11 mouse cellular contexts compared by ENCODE assay signal in the genomic region with DNA sequence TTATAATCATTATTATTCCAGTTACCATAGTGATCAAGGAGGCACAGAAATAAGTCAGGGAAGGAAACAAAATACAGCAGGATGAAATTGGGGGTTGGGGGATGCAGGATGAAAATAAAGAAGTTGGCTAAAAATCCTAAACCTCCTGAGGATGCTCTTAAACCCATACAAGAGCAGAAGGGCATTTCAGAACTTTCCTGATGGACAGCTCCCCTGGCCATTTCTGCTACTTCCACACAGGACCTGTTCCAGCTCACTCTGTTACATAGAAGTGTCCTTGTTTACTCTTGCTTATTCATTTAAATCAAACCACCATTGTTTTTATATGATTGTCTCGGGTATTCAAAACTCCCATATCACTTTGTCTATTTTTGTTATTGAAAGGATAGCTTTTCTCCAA.
DNase-seq lines count a peak whose midpoint lies in the region; ATAC-seq and TF ChIP-seq lines count a peak whose summit lies in the region.
"Had no signal": no experiment of that assay in that cellular context is flagged by ENCODE, and none has a peak within 500 bp of the region (broad histone marks: within the 10 kb centered on the region; RNA-seq: fewer than 3 reads in every experiment).

No protein-coding gene starts in this region.

- peaks cover 5% of the 10 kb centered on the region for H3K4me1 ChIP-seq in hindbrain, embryonic 10.5 days (replicated peaks)
- peaks cover 9% of the 10 kb centered on the region for H3K4me1 ChIP-seq in hindbrain, embryonic 13.5 days (replicated peaks)
- H3K4me1 ChIP-seq in embryonic facial prominence, embryonic 10.5 days = peaks cover 5% of the 10 kb centered on the region; the same call in 1 of the 2 replicates
- H3K4me1 ChIP-seq in stomach, postnatal 0 days (replicated peaks; ENCODE audit: control insufficient read depth, insufficient read depth) = no peaks in the 10 kb centered on the region

- peaks cover 9% of the 10 kb centered on the region for H3K27me3 ChIP-seq in hindbrain, embryonic 10.5 days (ENCODE audit: insufficient read depth, poor library complexity, severe bottlenecking)
- H3K27me3 ChIP-seq in hindbrain, embryonic 13.5 days = no peaks in the 10 kb centered on the region
- H3K27me3 ChIP-seq in embryonic facial prominence, embryonic 10.5 days (replicated peaks; ENCODE audit: low read depth, poor library complexity, severe bottlenecking) = peaks cover 13% of the 10 kb centered on the region
- no peaks in the 10 kb centered on the region for H3K27me3 ChIP-seq in stomach, postnatal 0 days (ENCODE audit: control insufficient read depth, insufficient read depth, low read length)

- no peaks in the 10 kb centered on the region for H3K36me3 ChIP-seq in hindbrain, embryonic 10.5 days
- H3K36me3 ChIP-seq in hindbrain, embryonic 13.5 days = no peaks in the 10 kb centered on the region
- no peaks in the 10 kb centered on the region for H3K36me3 ChIP-seq in embryonic facial prominence, embryonic 10.5 days (replicated peaks)
- no peaks in the 10 kb centered on the region for H3K36me3 ChIP-seq in stomach, postnatal 0 days (ENCODE audit: control insufficient read depth, insufficient read depth, low read length)
- H3K36me3 ChIP-seq: stomach, embryonic 15.5 days had no signal

- TF ChIP-seq CTCF in stomach, postnatal 0 days (IDR thresholded peaks at IDR 0.05; ENCODE audit: low read depth) = no peak

- no peaks in the 10 kb centered on the region for H3K9me3 ChIP-seq in hindbrain, embryonic 10.5 days
- H3K9me3 ChIP-seq in hindbrain, embryonic 13.5 days = no peaks in the 10 kb centered on the region
- H3K9me3 ChIP-seq in embryonic facial prominence, embryonic 10.5 days = no peaks in the 10 kb centered on the region
- no peaks in the 10 kb centered on the region for H3K9me3 ChIP-seq in stomach, postnatal 0 days (ENCODE audit: control insufficient read depth, low read length)
- H3K9me3 ChIP-seq: stomach, embryonic 15.5 days had no signal

- H3K27ac ChIP-seq in hindbrain, embryonic 10.5 days = no peak overlapping the region
- no peak overlapping the region for H3K27ac ChIP-seq in hindbrain, embryonic 13.5 days
- H3K27ac ChIP-seq in embryonic facial prominence, embryonic 10.5 days (replicated peaks) = no peak overlapping the region
- H3K27ac ChIP-seq in stomach, postnatal 0 days (replicated peaks) = no peak overlapping the region
- H3K27ac ChIP-seq: stomach, embryonic 15.5 days had no signal

- no peak for TF ChIP-seq EP300 in stomach, postnatal 0 days (optimal IDR thresholded peaks at IDR 0.05)

- 34% methylated on average over 1 of the region's 1 CpGs for WGBS in hindbrain, embryonic 10.5 days
- 45% methylated on average over 1 of the region's 1 CpGs for WGBS in hindbrain, embryonic 13.5 days
- WGBS in embryonic facial prominence, embryonic 10.5 days = 22% methylated on average over 1 of the region's 1 CpGs
- WGBS in stomach, postnatal 0 days = 14% methylated on average over 1 of the region's 1 CpGs

- no peak overlapping the region for H3K4me2 ChIP-seq in hindbrain, embryonic 13.5 days
- H3K4me2 ChIP-seq in stomach, postnatal 0 days (replicated peaks; ENCODE audit: low read depth) = no peak overlapping the region
- H3K4me2 ChIP-seq: stomach, embryonic 15.5 days had no signal

- DNase-seq in hindbrain, embryonic 10.5 days (ENCODE audit: low spot score) = peak; percentile 31
- DNase-seq in urinary bladder, postnatal 14 days (ENCODE audit: low spot score) = peak; percentile 29
- no peak for DNase-seq in urinary bladder, postnatal 10 days (ENCODE audit: low spot score)
- peak; percentile 60 for DNase-seq in embryonic facial prominence, embryonic 10.5 days (ENCODE audit: low spot score)
- DNase-seq in stomach, postnatal 0 days (ENCODE audit: low spot score) = peak; percentile 21
- no peak for DNase-seq in layer of hippocampus, adult 9-11 months
- DNase-seq in frontal cortex, postnatal 14 days (ENCODE audit: low spot score in 2 of 2) = no peak
- DNase-seq: cerebellum, adult 8-10 months; heart, adult 11 months had no signal

- no peak overlapping the region for H3K9ac ChIP-seq in hindbrain, embryonic 13.5 days
- H3K9ac ChIP-seq in stomach, postnatal 0 days (ENCODE audit: low read length) = no peak overlapping the region
- H3K9ac ChIP-seq: stomach, embryonic 15.5 days had no signal

- ATAC-seq in hindbrain, embryonic 13.5 days (ENCODE audit: low FRiP score) = no peak
- ATAC-seq in stomach, postnatal 0 days (ENCODE audit: low FRiP score, low TSS enrichment) = no peak

- H3K4me3 ChIP-seq in hindbrain, embryonic 10.5 days = no peak overlapping the region
- no peak overlapping the region for H3K4me3 ChIP-seq in hindbrain, embryonic 13.5 days
- no peak overlapping the region for H3K4me3 ChIP-seq in embryonic facial prominence, embryonic 10.5 days
- H3K4me3 ChIP-seq in stomach, postnatal 0 days (ENCODE audit: low read depth, low read length) = no peak overlapping the region
- H3K4me3 ChIP-seq: stomach, embryonic 15.5 days had no signal

Comparison
In these comparisons a context has a peak if more than half of its experiments do, and no peak if none do; other contexts are left out.
1. DNase-seq: peak in hindbrain, embryonic 10.5 days (single experiment), urinary bladder, postnatal 14 days (single experiment), embryonic facial prominence, embryonic 10.5 days (single experiment) and stomach, postnatal 0 days (single experiment); none in urinary bladder, postnatal 10 days (single experiment), layer of hippocampus, adult 9-11 months (single experiment) and frontal cortex, postnatal 14 days (0 of 2).